23 mouse cellular contexts compared by ENCODE assay signal in genomic region chr1:160713383-160713782, GRCm38 (mm10).
DNase-seq lines count a peak whose midpoint lies in the region; ATAC-seq and TF ChIP-seq lines count a peak whose summit lies in the region.
"Had no signal": no experiment of that assay in that cellular context is flagged by ENCODE, and none has a peak within 500 bp of the region (broad histone marks: within the 10 kb centered on the region; RNA-seq: fewer than 3 reads in every experiment).

No protein-coding gene starts in this region.

- no peak for TF ChIP-seq EP300 in heart, postnatal 0 days (IDR thresholded peaks at IDR 0.05; ENCODE audit: low read depth)

- H3K36me3 ChIP-seq in heart, embryonic 10.5 days: 0 out of 2 replicates have a peak, but pooled peaks cover 5% of the 10 kb centered on the region
- peaks cover 5% of the 10 kb centered on the region; the same call in 1 of the 2 replicates for H3K36me3 ChIP-seq in heart, embryonic 13.5 days
- H3K36me3 ChIP-seq in heart, postnatal 0 days (replicated peaks; ENCODE audit: control insufficient read depth, insufficient read depth, low read length): no peaks in the 10 kb centered on the region
- H3K36me3 ChIP-seq: forebrain, embryonic 10.5 days had no signal

- H3K4me1 ChIP-seq in heart, embryonic 10.5 days: 0 out of 2 replicates have a peak, but pooled peaks cover 10% of the 10 kb centered on the region
- H3K4me1 ChIP-seq in heart, embryonic 13.5 days: peaks cover 20% of the 10 kb centered on the region
- peaks cover 12% of the 10 kb centered on the region for H3K4me1 ChIP-seq in heart, postnatal 0 days (ENCODE audit: control insufficient read depth, insufficient read depth)
- H3K4me1 ChIP-seq: forebrain, embryonic 10.5 days; forebrain, embryonic 13.5 days had no signal

- 41% methylated on average over 1 of the region's 1 CpGs for WGBS in heart, embryonic 10.5 days
- 34% methylated on average over 1 of the region's 1 CpGs for WGBS in heart, embryonic 13.5 days
- 30% methylated on average over 1 of the region's 1 CpGs for WGBS in heart, postnatal 0 days

- H3K4me2 ChIP-seq in heart, embryonic 13.5 days: peak overlapping the region; percentile 4
- H3K4me2 ChIP-seq in heart, postnatal 0 days (ENCODE audit: low read depth, low read length): no peak overlapping the region
- H3K4me2 ChIP-seq: forebrain, embryonic 13.5 days; hindbrain, embryonic 14.5 days had no signal

- intact Hi-C loops in heart, postnatal 36 days (cut with DNase I): no loop called here

- H3K4me3 ChIP-seq in heart, embryonic 10.5 days: no peak overlapping the region
- H3K4me3 ChIP-seq in heart, embryonic 13.5 days: no peak overlapping the region
- H3K4me3 ChIP-seq in heart, postnatal 0 days (ENCODE audit: low read depth, low read length): no peak overlapping the region
- H3K4me3 ChIP-seq: forebrain, embryonic 10.5 days; forebrain, embryonic 13.5 days had no signal

- no peak overlapping the region for H3K27ac ChIP-seq in heart, embryonic 10.5 days
- H3K27ac ChIP-seq in heart, embryonic 13.5 days (replicated peaks): peak overlapping the region; percentile 78
- peak overlapping the region; percentile 50 for H3K27ac ChIP-seq in heart, postnatal 0 days (ENCODE audit: low read depth)
- H3K27ac ChIP-seq: forebrain, embryonic 10.5 days; forebrain, embryonic 13.5 days; hindbrain, embryonic 14.5 days; hindbrain, postnatal 0 days had no signal

- H3K9ac ChIP-seq in heart, embryonic 13.5 days: no peak overlapping the region
- no peak overlapping the region for H3K9ac ChIP-seq in heart, postnatal 0 days (replicated peaks; ENCODE audit: low read depth, low read length)
- H3K9ac ChIP-seq: forebrain, embryonic 13.5 days; hindbrain, embryonic 14.5 days had no signal

- H3K27me3 ChIP-seq in heart, embryonic 10.5 days (ENCODE audit: insufficient read depth, poor library complexity, severe bottlenecking): no peaks in the 10 kb centered on the region
- H3K27me3 ChIP-seq in heart, embryonic 13.5 days (replicated peaks): no peaks in the 10 kb centered on the region
- H3K27me3 ChIP-seq in heart, postnatal 0 days (ENCODE audit: control insufficient read depth, insufficient read depth, low read length): no peaks in the 10 kb centered on the region
- H3K27me3 ChIP-seq: forebrain, embryonic 13.5 days had no signal

- peak; percentile 87 for DNase-seq in heart, adult 11 months
- DNase-seq in heart, embryonic 10.5 days (ENCODE audit: low spot score): no peak
- DNase-seq in heart, postnatal 36 days: no peak
- DNase-seq in heart, postnatal 0 days (ENCODE audit: low spot score): peak; percentile 28
- DNase-seq in cerebellum, adult 9-11 months: no peak
- DNase-seq: adrenal gland, adult 8-10 months; adrenal gland, postnatal 25 days; cerebellum, adult 11-12 months; cerebellum, adult 8-10 months; cerebellum, postnatal 14 days; gastrocnemius, postnatal 10 days; gastrocnemius, postnatal 36 days; kidney, adult 18-20 months; kidney, adult 9 months had no signal

- no peak for TF ChIP-seq CTCF in heart, postnatal 0 days (IDR thresholded peaks at IDR 0.05; ENCODE audit: low read depth)

- no peaks in the 10 kb centered on the region for H3K9me3 ChIP-seq in heart, embryonic 10.5 days
- H3K9me3 ChIP-seq in heart, embryonic 13.5 days: no peaks in the 10 kb centered on the region
- no peaks in the 10 kb centered on the region for H3K9me3 ChIP-seq in heart, postnatal 0 days (replicated peaks; ENCODE audit: control insufficient read depth, low read length)
- H3K9me3 ChIP-seq: forebrain, embryonic 10.5 days; forebrain, embryonic 13.5 days had no signal

- ATAC-seq in heart, embryonic 13.5 days (ENCODE audit: extremely low read depth, insufficient number of reproducible peaks, low FRiP score, low TSS enrichment): no peak
- 0 out of 2 replicates have a peak, but pooled peaks have one; percentile 53 for ATAC-seq in heart, postnatal 0 days (ENCODE audit: insufficient read depth, low read depth)
- ATAC-seq: activated CD4-positive, CD25-positive, alpha-beta regulatory T cell, adult 4 months; forebrain, embryonic 13.5 days; forebrain, embryonic 16.5 days; hindbrain, postnatal 0 days; inflammation-experienced regulatory T-cells, adult 6 months; intestine, embryonic 16.5 days had no signal

Comparison
In these comparisons a context has a peak if more than half of its experiments do, and no peak if none do; other contexts are left out.
1. DNase-seq: peak in heart, adult 11 months (single experiment) and heart, postnatal 0 days (single experiment); none in heart, embryonic 10.5 days (single experiment), heart, postnatal 36 days (0 of 2) and cerebellum, adult 9-11 months (single experiment).